Mouse (Mus musculus) cerebellum, postnatal 14 days (tissue): ENCODE measurements at regions not wholly inside any gene's neighbourhood (a gene's known extent, or its start where the extent isn't known, plus 50 kb on each side); places are given as distances from the start of the nearest gene placed in this dataset.
A peak's percentile ranks its signal among the peaks of the same experiment; 100 is the strongest.

Experiments used
- DNase-seq, 2 experiments: peaks; one replicate each; pipeline ENCODE4 v3.0.0; 2021; ENCODE audit warnings: mixed read lengths in 2 of 2

GRCm38 (mm10) chr15:94049638-94050273, 415.5 kb downstream of the Adamts20 start:
- no peak for DNase-seq

- DNase-seq = no peak
These were observed 419.0 kb downstream of the Adamts20 start for GRCm38 (mm10) chr15:94046186-94046585.

- DNase-seq = peak; percentile 25 to 43
These were observed 420.0 kb downstream of the Adamts20 start for GRCm38 (mm10) chr15:94045131-94045756.

- DNase-seq = no peak
These were observed 432.3 kb downstream of the Adamts20 start for GRCm38 (mm10) chr15:94032957-94033356.

GRCm38 (mm10) chr15:94025996-94026696, 430.5 kb upstream of the Prickle1 start:
- DNase-seq = no peak

GRCm38 (mm10) chr15:94025239-94025971, 429.7 kb upstream of the Prickle1 start:
- no peak for DNase-seq

GRCm38 (mm10) chr15:94024806-94025205, 429.1 kb upstream of the Prickle1 start:
- DNase-seq = no peak

- DNase-seq = no peak
These were observed 428.5 kb upstream of the Prickle1 start for GRCm38 (mm10) chr15:94024126-94024730.

- DNase-seq = no peak
These were observed 427.8 kb upstream of the Prickle1 start for GRCm38 (mm10) chr15:94023501-94023900.

- DNase-seq = no peak
These were observed 422.1 kb upstream of the Prickle1 start for GRCm38 (mm10) chr15:94017814-94018213.

- no peak for DNase-seq
These were observed 415.8 kb upstream of the Prickle1 start for GRCm38 (mm10) chr15:94011499-94011898.

GRCm38 (mm10) chr15:94006082-94006481, 410.4 kb upstream of the Prickle1 start:
- DNase-seq = no peak

- DNase-seq = no peak
These were observed 409.2 kb upstream of the Prickle1 start for GRCm38 (mm10) chr15:94004911-94005310.

- DNase-seq = no peak
These were observed 407.5 kb upstream of the Prickle1 start for GRCm38 (mm10) chr15:94003145-94003544.

- DNase-seq = no peak
These were observed 398.9 kb upstream of the Prickle1 start for GRCm38 (mm10) chr15:93994542-93994941.

GRCm38 (mm10) chr15:93990139-93990538, 394.4 kb upstream of the Prickle1 start:
- DNase-seq = no peak

- no peak for DNase-seq
These were observed 392.7 kb upstream of the Prickle1 start for GRCm38 (mm10) chr15:93988367-93988766.

- no peak for DNase-seq
These were observed 391.1 kb upstream of the Prickle1 start for GRCm38 (mm10) chr15:93986631-93987429.

- no peak for DNase-seq
These were observed 386.4 kb upstream of the Prickle1 start for GRCm38 (mm10) chr15:93982091-93982490.

GRCm38 (mm10) chr15:93977494-93977893, 381.8 kb upstream of the Prickle1 start:
- peak; percentile 5 to 6 for DNase-seq

- no peak for DNase-seq
These were observed 379.0 kb upstream of the Prickle1 start for GRCm38 (mm10) chr15:93974727-93975126.

- DNase-seq = no peak
These were observed 377.3 kb upstream of the Prickle1 start for GRCm38 (mm10) chr15:93972979-93973378.
